In the genomic region with DNA sequence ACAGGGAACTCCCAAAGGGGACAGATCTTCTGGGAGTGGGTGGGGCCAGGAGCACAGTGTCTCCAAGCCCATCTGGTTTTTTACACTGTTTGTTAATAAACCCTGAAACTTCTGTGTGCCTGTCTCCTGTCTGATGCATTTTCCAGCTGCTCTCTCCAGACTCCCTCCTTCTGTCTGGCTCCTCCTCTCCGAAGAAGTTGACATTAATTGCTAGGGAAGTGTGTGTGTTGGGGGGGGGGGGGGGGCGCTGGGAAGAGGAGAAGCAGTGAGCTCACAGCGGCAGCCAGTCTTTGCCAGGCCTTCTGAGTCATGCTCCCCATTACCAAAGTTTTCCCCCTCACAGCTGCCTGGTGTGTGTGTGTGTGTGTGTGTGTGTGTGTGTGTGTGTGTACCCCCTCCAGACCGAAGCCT, we compare ENCODE assay signal across 9 mouse cellular contexts. TPM values are rescaled to one million over a fixed set of nuclear protein-coding genes. Genes with fewer than 3 reads are reported as not detected.
DNase-seq lines count a peak whose midpoint lies in the region; ATAC-seq and TF ChIP-seq lines count a peak whose summit lies in the region.
"Had no signal": no experiment of that assay in that cellular context is flagged by ENCODE, and none has a peak within 500 bp of the region (broad histone marks: within the 10 kb centered on the region; RNA-seq: fewer than 3 reads in every experiment).

No protein-coding gene starts in this region.

- no peaks in the 10 kb centered on the region for H3K9me3 ChIP-seq in embryonic facial prominence, embryonic 13.5 days
- H3K9me3 ChIP-seq in heart, embryonic 14.5 days (ENCODE audit: control insufficient read depth, low read length): no peaks in the 10 kb centered on the region
- no peaks in the 10 kb centered on the region for H3K9me3 ChIP-seq in lung, postnatal 0 days (ENCODE audit: low read length)
- H3K9me3 ChIP-seq in stomach, embryonic 14.5 days (ENCODE audit: control insufficient read depth, low read depth, low read length): no peaks in the 10 kb centered on the region
- H3K9me3 ChIP-seq: liver, embryonic 13.5 days had no signal

- no peak overlapping the region for H3K4me3 ChIP-seq in layer of hippocampus, adult 2 months
- no peak overlapping the region for H3K4me3 ChIP-seq in embryonic facial prominence, embryonic 13.5 days
- no peak overlapping the region for H3K4me3 ChIP-seq in heart, embryonic 14.5 days (ENCODE audit: control insufficient read depth in 1 of 2, insufficient read depth in 1 of 2, low read depth in 1 of 2, low read length in 2 of 2)
- no peak overlapping the region for H3K4me3 ChIP-seq in lung, postnatal 0 days (ENCODE audit: low read depth, low read length)
- no peak overlapping the region for H3K4me3 ChIP-seq in stomach, embryonic 14.5 days (ENCODE audit: low read depth, low read length)
- H3K4me3 ChIP-seq: liver, embryonic 13.5 days had no signal

- peak overlapping the region; percentile 80 for H3K4me2 ChIP-seq in embryonic facial prominence, embryonic 13.5 days
- no peak overlapping the region for H3K4me2 ChIP-seq in heart, embryonic 14.5 days (ENCODE audit: low read length)
- peak overlapping the region; percentile 48; the same call in 1 of the 2 replicates for H3K4me2 ChIP-seq in lung, postnatal 0 days (replicated peaks; ENCODE audit: low read depth, low read length)
- peak overlapping the region; percentile 19; the same call in 1 of the 2 replicates for H3K4me2 ChIP-seq in stomach, embryonic 14.5 days (replicated peaks; ENCODE audit: low read depth, low read length)

- peaks cover 56% of the 10 kb centered on the region for H3K4me1 ChIP-seq in embryonic facial prominence, embryonic 13.5 days
- H3K4me1 ChIP-seq in heart, embryonic 14.5 days (ENCODE audit: control insufficient read depth in 2 of 2, insufficient read depth in 2 of 2, low read length in 2 of 2): peaks cover 40 to 54% of the 10 kb centered on the region in 2 experiments
- H3K4me1 ChIP-seq in lung, postnatal 0 days (ENCODE audit: insufficient read depth, low read depth, low read length): peaks cover 19% of the 10 kb centered on the region
- peaks cover 52% of the 10 kb centered on the region for H3K4me1 ChIP-seq in stomach, embryonic 14.5 days (ENCODE audit: control insufficient read depth, insufficient read depth, low read length)

- peaks cover 15% of the 10 kb centered on the region for H3K36me3 ChIP-seq in embryonic facial prominence, embryonic 13.5 days
- peaks cover 10% of the 10 kb centered on the region for H3K36me3 ChIP-seq in heart, embryonic 14.5 days (ENCODE audit: control insufficient read depth, insufficient read depth, low read length)
- peaks cover 8% of the 10 kb centered on the region for H3K36me3 ChIP-seq in lung, postnatal 0 days (ENCODE audit: insufficient read depth, low read length)
- H3K36me3 ChIP-seq in stomach, embryonic 14.5 days (ENCODE audit: control insufficient read depth, insufficient read depth, low read length): peaks cover 16% of the 10 kb centered on the region

- H3K27ac ChIP-seq in layer of hippocampus, adult 2 months: peak overlapping the region; percentile 94; the same call in 1 of the 2 replicates
- H3K27ac ChIP-seq in embryonic facial prominence, embryonic 13.5 days: peak overlapping the region; percentile 90
- H3K27ac ChIP-seq in heart, embryonic 14.5 days (replicated peaks in 1 of 2; ENCODE audit: control insufficient read depth in 1 of 2, insufficient read depth in 1 of 2, low read depth in 2 of 2, low read length in 2 of 2): peak overlapping the region; percentile 75 to 87
- peak overlapping the region; percentile 78 for H3K27ac ChIP-seq in lung, postnatal 0 days (ENCODE audit: low read length)
- peak overlapping the region; percentile 90 for H3K27ac ChIP-seq in stomach, embryonic 14.5 days (ENCODE audit: low read length)
- H3K27ac ChIP-seq: liver, embryonic 13.5 days had no signal

- no peaks in the 10 kb centered on the region for H3K27me3 ChIP-seq in embryonic facial prominence, embryonic 13.5 days
- peaks cover 5% of the 10 kb centered on the region for H3K27me3 ChIP-seq in heart, embryonic 14.5 days (ENCODE audit: control insufficient read depth, insufficient read depth, low read length)
- H3K27me3 ChIP-seq in lung, postnatal 0 days (replicated peaks; ENCODE audit: insufficient read depth, low read length): 0 out of 2 replicates have a peak, but pooled peaks cover 3% of the 10 kb centered on the region
- no peaks in the 10 kb centered on the region for H3K27me3 ChIP-seq in stomach, embryonic 14.5 days (ENCODE audit: control insufficient read depth, insufficient read depth, low read length)

- no peak for TF ChIP-seq CTCF in layer of hippocampus, adult 2 months (conservative IDR thresholded peaks at IDR 0.05)
- no peak for TF ChIP-seq CTCF in lung, postnatal 0 days (IDR thresholded peaks at IDR 0.05)

- no peak for TF ChIP-seq EP300 in lung, postnatal 0 days (IDR thresholded peaks at IDR 0.05)

- 8% methylated on average over 2 of the region's 4 CpGs for WGBS in embryonic facial prominence, embryonic 13.5 days
- WGBS in heart, embryonic 14.5 days: 10% methylated on average over 4 of the region's 4 CpGs
- WGBS in lung, postnatal 0 days: 0% methylated on average over 2 of the region's 4 CpGs
- WGBS in stomach, embryonic 14.5 days: 0% methylated on average over 3 of the region's 4 CpGs

- H3K9ac ChIP-seq in embryonic facial prominence, embryonic 13.5 days: peak overlapping the region; percentile 72
- peak overlapping the region; percentile 38; the same call in 1 of the 2 replicates for H3K9ac ChIP-seq in heart, embryonic 14.5 days (ENCODE audit: low read length)
- H3K9ac ChIP-seq in lung, postnatal 0 days (replicated peaks; ENCODE audit: low read depth): no peak overlapping the region
- no peak overlapping the region for H3K9ac ChIP-seq in stomach, embryonic 14.5 days (replicated peaks; ENCODE audit: low read depth, low read length)
- H3K9ac ChIP-seq: liver, embryonic 13.5 days had no signal

- DNase-seq in layer of hippocampus, adult 2 months (ENCODE audit: low spot score in 2 of 2): peak; percentile 53 to 67
- no peak for DNase-seq in layer of hippocampus, postnatal 25 days (ENCODE audit: extremely low spot score in 1 of 2, low spot score in 1 of 2)
- DNase-seq in lung, postnatal 0 days (ENCODE audit: low spot score): peak; percentile 96
- DNase-seq in natural killer cell, adult 2 months (ENCODE audit: low spot score in 2 of 2): no peak
- DNase-seq in testis, postnatal 10 days (ENCODE audit: low spot score): no peak
- DNase-seq: liver, embryonic 13.5 days had no signal

- no peak; the same call in 1 of the 2 replicates for ATAC-seq in embryonic facial prominence, embryonic 13.5 days (ENCODE audit: insufficient number of reproducible peaks, insufficient read depth, low FRiP score, low TSS enrichment, low read depth)
- no peak for ATAC-seq in heart, embryonic 14.5 days (ENCODE audit: insufficient number of reproducible peaks, insufficient read depth, low FRiP score, low read depth)
- ATAC-seq in lung, postnatal 0 days: peak; percentile 75
- ATAC-seq in stomach, embryonic 14.5 days (ENCODE audit: insufficient number of reproducible peaks, insufficient read depth, low FRiP score, low read depth): peak; percentile 66

RNA-seq across cellular contexts. Expression of gene Ssc5d, which starts 0.7 kb away (rescaled TPM):
- 1 to 10 TPM; 2.4 to 3.5 TPM for total RNA-seq in layer of hippocampus, adult 2 months (2021)
- 1 to 10 TPM; 1.4 to 2.3 TPM for total RNA-seq in layer of hippocampus, postnatal 25 days (2021)
- polyA plus RNA-seq in embryonic facial prominence, embryonic 13.5 days (2015; fragmentation: Nextera tagmentation; extraction: Ambion mirVana): 0.51 and 0.62 TPM in 2 replicates
- 1.4 and 1.9 TPM in 2 replicates for polyA plus RNA-seq in heart, embryonic 14.5 days (2014; fragmentation: Nextera tagmentation; extraction: Ambion mirVana)
- 1.4 and 1.7 TPM in 2 replicates for polyA plus RNA-seq in lung, postnatal 0 days (2015; fragmentation: Nextera tagmentation; extraction: Ambion mirVana)
- polyA plus RNA-seq in stomach, embryonic 14.5 days (2014; fragmentation: Nextera tagmentation; extraction: Ambion mirVana): 3.3 and 3.9 TPM in 2 replicates

RNA-seq across cellular contexts. Expression of gene Nat14, which starts 3.1 kb away (rescaled TPM):
- 100 to 1,000 TPM; 103 to 114 TPM for total RNA-seq in layer of hippocampus, adult 2 months (2021)
- 100 to 1,000 TPM; 109 to 112 TPM for total RNA-seq in layer of hippocampus, postnatal 25 days (2021)
- 3.3 and 4.6 TPM in 2 replicates for polyA plus RNA-seq in embryonic facial prominence, embryonic 13.5 days (2015; fragmentation: Nextera tagmentation; extraction: Ambion mirVana)
- 4.4 and 5.1 TPM in 2 replicates for polyA plus RNA-seq in heart, embryonic 14.5 days (2014; fragmentation: Nextera tagmentation; extraction: Ambion mirVana)
- 1.1 and 2.3 TPM in 2 replicates for polyA plus RNA-seq in lung, postnatal 0 days (2015; fragmentation: Nextera tagmentation; extraction: Ambion mirVana)
- polyA plus RNA-seq in stomach, embryonic 14.5 days (2014; fragmentation: Nextera tagmentation; extraction: Ambion mirVana): 3.5 and 4.0 TPM in 2 replicates

RNA-seq across cellular contexts. Expression of gene Zfp628, which starts 9.9 kb away (rescaled TPM):
- total RNA-seq in layer of hippocampus, adult 2 months (2021): 10 to 100 TPM; 15.0 to 15.8 TPM
- 10 to 100 TPM; 13.4 to 14.3 TPM for total RNA-seq in layer of hippocampus, postnatal 25 days (2021)
- 4.3 and 4.8 TPM in 2 replicates for polyA plus RNA-seq in embryonic facial prominence, embryonic 13.5 days (2015; fragmentation: Nextera tagmentation; extraction: Ambion mirVana)
- polyA plus RNA-seq in heart, embryonic 14.5 days (2014; fragmentation: Nextera tagmentation; extraction: Ambion mirVana): 2.1 and 3.1 TPM in 2 replicates
- polyA plus RNA-seq in lung, postnatal 0 days (2015; fragmentation: Nextera tagmentation; extraction: Ambion mirVana): 2.7 TPM in 2 replicates
- 4.3 and 4.5 TPM in 2 replicates for polyA plus RNA-seq in stomach, embryonic 14.5 days (2014; fragmentation: Nextera tagmentation; extraction: Ambion mirVana)

RNA-seq across cellular contexts. Expression of gene Gm36210, which starts 18.6 kb away (rescaled TPM):
- total RNA-seq in layer of hippocampus, adult 2 months (2021): under 1 TPM in 1 of 2 experiments, not detected in 1; 0.28 TPM
- total RNA-seq in layer of hippocampus, postnatal 25 days (2021): under 1 TPM; 0.27 to 0.38 TPM
- 0.15 TPM in 1 of 2 replicates, not detected in the other for polyA plus RNA-seq in embryonic facial prominence, embryonic 13.5 days (2015; fragmentation: Nextera tagmentation; extraction: Ambion mirVana)
- polyA plus RNA-seq in heart, embryonic 14.5 days (2014; fragmentation: Nextera tagmentation; extraction: Ambion mirVana): 0.20 TPM in 1 of 2 replicates, not detected in the other
- polyA plus RNA-seq in lung, postnatal 0 days (2015; fragmentation: Nextera tagmentation; extraction: Ambion mirVana): not detected in 2 replicates
- not detected in 2 replicates for polyA plus RNA-seq in stomach, embryonic 14.5 days (2014; fragmentation: Nextera tagmentation; extraction: Ambion mirVana)

RNA-seq across cellular contexts. Expression of gene Sbk2, which starts 39.3 kb away (rescaled TPM):
- total RNA-seq in layer of hippocampus, adult 2 months (2021): under 1 TPM in 1 of 2 experiments, not detected in 1; 0.31 TPM
- under 1 TPM in 1 of 2 experiments, not detected in 1; 0.59 TPM for total RNA-seq in layer of hippocampus, postnatal 25 days (2021)
- polyA plus RNA-seq in embryonic facial prominence, embryonic 13.5 days (2015; fragmentation: Nextera tagmentation; extraction: Ambion mirVana): 0.18 TPM in 1 of 2 replicates, not detected in the other
- polyA plus RNA-seq in heart, embryonic 14.5 days (2014; fragmentation: Nextera tagmentation; extraction: Ambion mirVana): 6.8 and 8.1 TPM in 2 replicates
- 0.19 and 0.26 TPM in 2 replicates for polyA plus RNA-seq in lung, postnatal 0 days (2015; fragmentation: Nextera tagmentation; extraction: Ambion mirVana)
- polyA plus RNA-seq in stomach, embryonic 14.5 days (2014; fragmentation: Nextera tagmentation; extraction: Ambion mirVana): 0.55 and 1.4 TPM in 2 replicates
- polyA plus RNA-seq: liver, embryonic 13.5 days had no signal

Comparison
In these comparisons a context has a peak if more than half of its experiments do, and no peak if none do; other contexts are left out.
1. DNase-seq: peak in layer of hippocampus, adult 2 months (2 of 2) and lung, postnatal 0 days (single experiment); none in layer of hippocampus, postnatal 25 days (0 of 2), natural killer cell, adult 2 months (0 of 2) and testis, postnatal 10 days (single experiment).
2. ATAC-seq: peak in lung, postnatal 0 days (single experiment) and stomach, embryonic 14.5 days (single experiment); none in embryonic facial prominence, embryonic 13.5 days (single experiment) and heart, embryonic 14.5 days (single experiment).
3. H3K9ac ChIP-seq: peak in embryonic facial prominence, embryonic 13.5 days (single experiment) and heart, embryonic 14.5 days (single experiment); none in lung, postnatal 0 days (single experiment) and stomach, embryonic 14.5 days (single experiment).
4. Peak in every context shown above with its lines, with median percentiles within 50 percentile points of each other: H3K27ac ChIP-seq.